Mouse (Mus musculus) neural tube, embryonic 14.5 days (tissue): Measurements from ENCODE around the gene Oprd1. TPM values are rescaled to one million over a fixed set of nuclear protein-coding genes. Genes with fewer than 3 reads are reported as not detected.

Experiments used
- ATAC-seq: fragments of 200-750 bp; cut with Nextera tagmentation; 2 replicates; pipeline ENCODE4 v1.8.0; 2017; ENCODE audit warnings: low read depth, mild to moderate bottlenecking, moderate TSS enrichment, moderate library complexity
- H3K27ac ChIP-seq: fragments of 300-500 bp; sonication (generic); 2 replicates; pipeline ENCODE4 v1.5.1; 2014; ENCODE audit warnings: low read depth, mild to moderate bottlenecking, control low read depth, low read length, moderate library complexity, mixed read lengths
- H3K27me3 ChIP-seq: fragments of 300-500 bp; sonication (generic); 2 replicates; pipeline ENCODE4 v1.6.1; 2014; ENCODE audit warnings: low read length; ENCODE audit not compliant: control insufficient read depth, insufficient read depth
- H3K36me3 ChIP-seq: fragments of 300-500 bp; sonication (generic); 2 replicates; pipeline ENCODE4 v1.6.1; 2014; ENCODE audit warnings: low read length, mixed read lengths; ENCODE audit not compliant: control insufficient read depth, insufficient read depth
- H3K4me1 ChIP-seq: fragments of 300-500 bp; sonication (generic); 2 replicates; pipeline ENCODE4 v1.6.1; 2014; ENCODE audit warnings: low read length; ENCODE audit not compliant: control insufficient read depth, insufficient read depth
- H3K4me2 ChIP-seq: fragments of 300-500 bp; sonication (generic); 2 replicates; pipeline ENCODE4 v1.6.1; 2014; ENCODE audit warnings: mild to moderate bottlenecking, low read depth, low read length, control low read depth
- H3K4me3 ChIP-seq: fragments of 300-500 bp; sonication (generic); 2 replicates; pipeline ENCODE4 v1.5.1; 2014; ENCODE audit warnings: low read depth, low read length, control low read depth, mixed read lengths
- H3K9ac ChIP-seq: fragments of 300-500 bp; sonication (generic); replicated peaks from 2 replicates; pipeline ENCODE4 v1.6.1; 2014; ENCODE audit warnings: low read depth, mild to moderate bottlenecking, control low read depth, low read length, mixed read lengths
- H3K9me3 ChIP-seq: fragments of 300-500 bp; sonication (generic); 2 replicates; pipeline ENCODE4 v1.6.1; 2016; ENCODE audit warnings: low read length; ENCODE audit not compliant: control insufficient read depth
- WGBS: fragments of 180-500 bp; shearing (Covaris S2); extraction: QIAGEN DNeasy Blood & Tissue Kit; methylation state at CpG from one replicate; pipeline ENCODE4 v1.1.7; 2014; 5-methylcytosine and 5-hydroxymethylcytosine counted together
- polyA plus RNA-seq: library from polyadenylated mRNA; unstranded; fragments of >200 nt; fragmentation: Nextera tagmentation; extraction: Ambion mirVana; gene quantifications from 2 replicates; pipeline ENCODE4 v1.2.1, GENCODE M21; 2014

Oprd1 gene
- polyA plus RNA-seq, 1 experiment from 2014 or later, result 0.63 TPM

GRCm38 (mm10) chr4:132111227-132111626 is 33.1 kb downstream of the Oprd1 start:
- H3K36me3 ChIP-seq, result no peaks in the 10 kb centered on the region
- no peak overlapping the region for H3K27ac ChIP-seq
- no peaks in the 10 kb centered on the region for H3K9me3 ChIP-seq
- no peak overlapping the region for H3K4me2 ChIP-seq
- ATAC-seq, result no peak
- no peaks in the 10 kb centered on the region for H3K4me1 ChIP-seq
- H3K27me3 ChIP-seq, result no peaks in the 10 kb centered on the region
- no peak overlapping the region for H3K9ac ChIP-seq
- 19% methylated on average over 4 of the region's 4 CpGs for WGBS
- no peak overlapping the region for H3K4me3 ChIP-seq

- Histone ChIP-seq H3K9ac (no peak overlapping the region), H3K9me3 (no peaks in the 10 kb centered on the region), H3K27ac (no peak overlapping the region), H3K4me3 (no peak overlapping the region), H3K4me1 (no peaks in the 10 kb centered on the region), H3K4me2 (no peak overlapping the region), H3K36me3 (no peaks in the 10 kb centered on the region), H3K27me3 (no peaks in the 10 kb centered on the region)
- ATAC-seq, result no peak
- WGBS, result 96% methylated on average over 7 of the region's 7 CpGs
These were observed 36.1 kb downstream of the Oprd1 start for GRCm38 (mm10) chr4:132108221-132108620.

GRCm38 (mm10) chr4:132101152-132101551 is 43.1 kb downstream of the Oprd1 start:
- ATAC-seq, result no peak
- no peaks in the 10 kb centered on the region for H3K4me1 ChIP-seq
- H3K4me2 ChIP-seq, result no peak overlapping the region
- no peaks in the 10 kb centered on the region for H3K9me3 ChIP-seq
- WGBS, result 37% methylated on average over 3 of the region's 3 CpGs
- H3K27ac ChIP-seq, result no peak overlapping the region
- no peaks in the 10 kb centered on the region for H3K27me3 ChIP-seq
- no peak overlapping the region for H3K4me3 ChIP-seq
- no peak overlapping the region for H3K9ac ChIP-seq
- no peaks in the 10 kb centered on the region for H3K36me3 ChIP-seq

GRCm38 (mm10) chr4:132099548-132099947 is 44.7 kb downstream of the Oprd1 start:
- WGBS, result 85% methylated on average over 5 of the region's 5 CpGs

GRCm38 (mm10) chr4:132095043-132095442 is 49.2 kb downstream of the Oprd1 start:
- H3K4me1 ChIP-seq, result no peaks in the 10 kb centered on the region
- no peaks in the 10 kb centered on the region for H3K27me3 ChIP-seq
- H3K9ac ChIP-seq, result no peak overlapping the region
- H3K9me3 ChIP-seq, result no peaks in the 10 kb centered on the region
- no peaks in the 10 kb centered on the region for H3K36me3 ChIP-seq
- no peak overlapping the region for H3K4me2 ChIP-seq
- ATAC-seq, result no peak
- 85% methylated on average over 7 of the region's 7 CpGs for WGBS
- no peak overlapping the region for H3K4me3 ChIP-seq
- no peak overlapping the region for H3K27ac ChIP-seq

More at GRCm38 (mm10) chr4:132099548-132099947, 44.7 kb downstream of the Oprd1 start:
- Histone ChIP-seq H3K4me2 (no peak overlapping the region), H3K27me3 (no peaks in the 10 kb centered on the region), H3K4me1 (no peaks in the 10 kb centered on the region), H3K27ac (no peak overlapping the region), H3K36me3 (no peaks in the 10 kb centered on the region), H3K9ac (no peak overlapping the region), H3K4me3 (no peak overlapping the region), H3K9me3 (no peaks in the 10 kb centered on the region)
- no peak for ATAC-seq

- Histone ChIP-seq H3K4me1 (no peaks in the 10 kb centered on the region), H3K27me3 (no peaks in the 10 kb centered on the region), H3K4me3 (no peak overlapping the region), H3K27ac (no peak overlapping the region), H3K36me3 (no peaks in the 10 kb centered on the region), H3K9me3 (no peaks in the 10 kb centered on the region), H3K9ac (no peak overlapping the region), H3K4me2 (no peak overlapping the region)
- no peak for ATAC-seq
- WGBS, result 92% methylated on average over 5 of the region's 5 CpGs
These were observed 50.4 kb downstream of the Oprd1 start for GRCm38 (mm10) chr4:132093928-132094327.

GRCm38 (mm10) chr4:132093136-132093535 is 51.1 kb downstream of the Oprd1 start:
- Histone ChIP-seq H3K4me2 (no peak overlapping the region), H3K27ac (no peak overlapping the region), H3K9me3 (no peaks in the 10 kb centered on the region), H3K27me3 (no peaks in the 10 kb centered on the region), H3K9ac (no peak overlapping the region), H3K36me3 (no peaks in the 10 kb centered on the region), H3K4me3 (no peak overlapping the region), H3K4me1 (no peaks in the 10 kb centered on the region)
- WGBS, result 69% methylated on average over 6 of the region's 6 CpGs
- no peak for ATAC-seq

GRCm38 (mm10) chr4:132088921-132089320 is 55.4 kb downstream of the Oprd1 start:
- no peak overlapping the region for H3K9ac ChIP-seq
- H3K36me3 ChIP-seq, result no peaks in the 10 kb centered on the region
- H3K4me3 ChIP-seq, result no peak overlapping the region
- WGBS, result 19% methylated on average over 7 of the region's 7 CpGs
- no peak for ATAC-seq
- no peak overlapping the region for H3K27ac ChIP-seq
- no peaks in the 10 kb centered on the region for H3K27me3 ChIP-seq
- no peak overlapping the region for H3K4me2 ChIP-seq
- H3K4me1 ChIP-seq, result no peaks in the 10 kb centered on the region
- no peaks in the 10 kb centered on the region for H3K9me3 ChIP-seq

- no peak for ATAC-seq
- H3K4me1 ChIP-seq, result no peaks in the 10 kb centered on the region
- H3K27ac ChIP-seq, result no peak overlapping the region
- H3K4me3 ChIP-seq, result no peak overlapping the region
- no peak overlapping the region for H3K9ac ChIP-seq
- no peak overlapping the region for H3K4me2 ChIP-seq
- H3K9me3 ChIP-seq, result no peaks in the 10 kb centered on the region
- no peaks in the 10 kb centered on the region for H3K36me3 ChIP-seq
- 94% methylated on average over 7 of the region's 7 CpGs for WGBS
- H3K27me3 ChIP-seq, result no peaks in the 10 kb centered on the region
These were observed 59.2 kb downstream of the Oprd1 start for GRCm38 (mm10) chr4:132085114-132085513.
